Mouse (Mus musculus) lung, postnatal 0 days (tissue): ENCODE data around the gene Xntrpc.

ENCODE experiments used
- CTCF ChIP-seq: IDR thresholded peaks from 2 replicates; pipeline ENCODE4 v1.5.1; 2016; ENCODE audit warnings: antibody characterized with exemption, mild to moderate bottlenecking
- EP300 ChIP-seq: IDR thresholded peaks from 2 replicates; pipeline ENCODE4 v1.6.1; 2016; ENCODE audit warnings: antibody characterized with exemption, mild to moderate bottlenecking, control low read depth

- TF ChIP-seq CTCF: no peak
- TF ChIP-seq EP300: no peak
Observed at GRCm38 (mm10) chr7:102113151-102113729, 47.7 kb downstream of the Xntrpc start.
